Mouse (Mus musculus): ENCODE measurements around the gene Pigp. TPM values are rescaled to one million over a fixed set of nuclear protein-coding genes. Genes with fewer than 3 reads are reported as not detected.

Pigp gene
- 119 and 129 TPM in 2 replicates for polyA plus RNA-seq (2015; fragmentation: Nextera tagmentation; extraction: Ambion mirVana)

GRCm38 (mm10) chr16:94371301-94371931 is at the start of gene Pigp:
Pigp (minus strand) TSS chr16:94371842.
- Histone ChIP-seq H3K27ac (replicated peaks) (peak within 1 kb of the TSS; percentile 100), H3K4me2 (peak within 1 kb of the TSS; percentile 61), H3K4me1 (peaks cover 41% of the 10 kb centered on the region), H3K36me3 (0 out of 2 replicates have a peak, but pooled peaks cover 3% of the 10 kb centered on the region), H3K9me3 (replicated peaks) (no peaks in the 10 kb centered on the region), H3K4me3 (replicated peaks) (peak within 1 kb of the TSS; percentile 90), H3K9ac (replicated peaks) (peak within 1 kb of the TSS; percentile 99), H3K27me3 (replicated peaks) (no peaks in the 10 kb centered on the region)
- ATAC-seq (ENCODE audit: low FRiP score), result peak; percentile 89
- WGBS, result 2% methylated on average over 43 of the region's 43 CpGs

- H3K4me1 ChIP-seq, result no peaks in the 10 kb centered on the region
- H3K9me3 ChIP-seq (replicated peaks), result no peaks in the 10 kb centered on the region
- H3K9ac ChIP-seq (replicated peaks), result no peak overlapping the region
- H3K27me3 ChIP-seq (replicated peaks), result no peaks in the 10 kb centered on the region
- H3K27ac ChIP-seq (replicated peaks), result no peak overlapping the region
- H3K4me2 ChIP-seq, result no peak overlapping the region
- no peak overlapping the region for H3K4me3 ChIP-seq (replicated peaks)
- WGBS, result 95% methylated on average over 3 of the region's 3 CpGs
- peaks cover 77% of the 10 kb centered on the region for H3K36me3 ChIP-seq
- ATAC-seq (ENCODE audit: low FRiP score), result no peak
Observed at GRCm38 (mm10) chr16:94420498-94420897, 48.9 kb upstream of the Pigp start.

GRCm38 (mm10) chr16:94414151-94414550 is 42.5 kb upstream of the Pigp start:
- no peaks in the 10 kb centered on the region for H3K9me3 ChIP-seq (replicated peaks)
- no peak overlapping the region for H3K4me3 ChIP-seq (replicated peaks)
- H3K4me1 ChIP-seq, result 0 out of 2 replicates have a peak, but pooled peaks cover 8% of the 10 kb centered on the region
- H3K4me2 ChIP-seq, result no peak overlapping the region
- no peaks in the 10 kb centered on the region for H3K27me3 ChIP-seq (replicated peaks)
- ATAC-seq (ENCODE audit: low FRiP score), result no peak
- WGBS, result 97% methylated on average over 6 of the region's 6 CpGs
- peaks cover 56% of the 10 kb centered on the region for H3K36me3 ChIP-seq
- no peak overlapping the region for H3K9ac ChIP-seq (replicated peaks)
- H3K27ac ChIP-seq (replicated peaks), result no peak overlapping the region

GRCm38 (mm10) chr16:94412760-94413159 is 41.1 kb upstream of the Pigp start:
- WGBS, result 86% methylated on average over 4 of the region's 4 CpGs
- no peaks in the 10 kb centered on the region for H3K9me3 ChIP-seq (replicated peaks)
- H3K4me2 ChIP-seq, result no peak overlapping the region
- H3K27ac ChIP-seq (replicated peaks), result no peak overlapping the region
- peak; percentile 53; the same call in 1 of the 2 replicates for ATAC-seq (ENCODE audit: low FRiP score)
- H3K9ac ChIP-seq (replicated peaks), result no peak overlapping the region
- H3K4me3 ChIP-seq (replicated peaks), result no peak overlapping the region
- H3K4me1 ChIP-seq, result 0 out of 2 replicates have a peak, but pooled peaks cover 8% of the 10 kb centered on the region
- peaks cover 49% of the 10 kb centered on the region for H3K36me3 ChIP-seq
- H3K27me3 ChIP-seq (replicated peaks), result no peaks in the 10 kb centered on the region

GRCm38 (mm10) chr16:94412198-94412597 is 40.6 kb upstream of the Pigp start:
- Histone ChIP-seq H3K27ac (replicated peaks) (no peak overlapping the region), H3K4me2 (no peak overlapping the region), H3K9ac (replicated peaks) (no peak overlapping the region), H3K9me3 (replicated peaks) (no peaks in the 10 kb centered on the region), H3K36me3 (peaks cover 51% of the 10 kb centered on the region), H3K4me1 (0 out of 2 replicates have a peak, but pooled peaks cover 8% of the 10 kb centered on the region), H3K4me3 (replicated peaks) (no peak overlapping the region), H3K27me3 (replicated peaks) (no peaks in the 10 kb centered on the region)
- 88% methylated on average over 2 of the region's 2 CpGs for WGBS
- ATAC-seq (ENCODE audit: low FRiP score), result 0 out of 2 replicates have a peak, but pooled peaks have one; percentile 41

- ATAC-seq (ENCODE audit: low FRiP score), result no peak
- 80% methylated on average over 3 of the region's 3 CpGs for WGBS
Observed at GRCm38 (mm10) chr16:94411287-94411686, 39.6 kb upstream of the Pigp start.

GRCm38 (mm10) chr16:94402185-94402584 is 30.5 kb upstream of the Pigp start:
- H3K9me3 ChIP-seq (replicated peaks), result no peaks in the 10 kb centered on the region
- no peak overlapping the region for H3K9ac ChIP-seq (replicated peaks)
- ATAC-seq (ENCODE audit: low FRiP score), result no peak
- H3K4me3 ChIP-seq (replicated peaks), result no peak overlapping the region
- no peaks in the 10 kb centered on the region for H3K27me3 ChIP-seq (replicated peaks)
- no peak overlapping the region for H3K27ac ChIP-seq (replicated peaks)
- no peaks in the 10 kb centered on the region for H3K4me1 ChIP-seq
- WGBS, result 88% methylated on average over 4 of the region's 4 CpGs
- peaks cover 22% of the 10 kb centered on the region for H3K36me3 ChIP-seq
- H3K4me2 ChIP-seq, result no peak overlapping the region

More at GRCm38 (mm10) chr16:94411287-94411686, 39.6 kb upstream of the Pigp start:
- H3K27me3 ChIP-seq (replicated peaks), result no peaks in the 10 kb centered on the region
- H3K36me3 ChIP-seq, result peaks cover 53% of the 10 kb centered on the region
- H3K9me3 ChIP-seq (replicated peaks), result no peaks in the 10 kb centered on the region
- H3K4me2 ChIP-seq, result no peak overlapping the region
- no peak overlapping the region for H3K27ac ChIP-seq (replicated peaks)
- no peak overlapping the region for H3K9ac ChIP-seq (replicated peaks)
- 0 out of 2 replicates have a peak, but pooled peaks cover 8% of the 10 kb centered on the region for H3K4me1 ChIP-seq
- H3K4me3 ChIP-seq (replicated peaks), result no peak overlapping the region

- Histone ChIP-seq H3K4me1 (0 out of 2 replicates have a peak, but pooled peaks cover 2% of the 10 kb centered on the region), H3K4me2 (no peak overlapping the region), H3K27me3 (replicated peaks) (no peaks in the 10 kb centered on the region), H3K9me3 (replicated peaks) (no peaks in the 10 kb centered on the region), H3K9ac (replicated peaks) (no peak overlapping the region), H3K4me3 (replicated peaks) (no peak overlapping the region), H3K36me3 (peaks cover 21% of the 10 kb centered on the region), H3K27ac (replicated peaks) (no peak overlapping the region)
- ATAC-seq (ENCODE audit: low FRiP score), result no peak
- WGBS, result 34% methylated on average over 2 of the region's 2 CpGs
Observed at GRCm38 (mm10) chr16:94401636-94402035, 30.0 kb upstream of the Pigp start.

GRCm38 (mm10) chr16:94399141-94399540 is 27.5 kb upstream of the Pigp start:
- Histone ChIP-seq H3K36me3 (peaks cover 29% of the 10 kb centered on the region), H3K4me3 (replicated peaks) (no peak overlapping the region), H3K27me3 (replicated peaks) (no peaks in the 10 kb centered on the region), H3K9ac (replicated peaks) (no peak overlapping the region), H3K4me2 (no peak overlapping the region), H3K27ac (replicated peaks) (no peak overlapping the region), H3K9me3 (replicated peaks) (no peaks in the 10 kb centered on the region), H3K4me1 (0 out of 2 replicates have a peak, but pooled peaks cover 10% of the 10 kb centered on the region)
- WGBS, result 91% methylated on average over 2 of the region's 2 CpGs
- no peak for ATAC-seq (ENCODE audit: low FRiP score)

- Histone ChIP-seq H3K9me3 (replicated peaks) (no peaks in the 10 kb centered on the region), H3K36me3 (peaks cover 24% of the 10 kb centered on the region), H3K4me3 (replicated peaks) (no peak overlapping the region), H3K9ac (replicated peaks) (no peak overlapping the region), H3K27ac (replicated peaks) (no peak overlapping the region), H3K4me1 (0 out of 2 replicates have a peak, but pooled peaks cover 10% of the 10 kb centered on the region), H3K27me3 (replicated peaks) (no peaks in the 10 kb centered on the region), H3K4me2 (no peak overlapping the region)
- WGBS, result 86% methylated on average over 7 of the region's 7 CpGs
- ATAC-seq (ENCODE audit: low FRiP score), result no peak
Observed at GRCm38 (mm10) chr16:94396641-94397040, 25.0 kb upstream of the Pigp start.

GRCm38 (mm10) chr16:94395051-94395450 is 23.4 kb upstream of the Pigp start:
- ATAC-seq (ENCODE audit: low FRiP score), result no peak
- Histone ChIP-seq H3K27ac (replicated peaks) (no peak overlapping the region), H3K4me2 (no peak overlapping the region), H3K36me3 (peaks cover 24% of the 10 kb centered on the region), H3K9ac (replicated peaks) (no peak overlapping the region), H3K4me3 (replicated peaks) (no peak overlapping the region), H3K9me3 (replicated peaks) (no peaks in the 10 kb centered on the region), H3K4me1 (0 out of 2 replicates have a peak, but pooled peaks cover 10% of the 10 kb centered on the region), H3K27me3 (replicated peaks) (no peaks in the 10 kb centered on the region)
- WGBS, result 76% methylated on average over 3 of the region's 3 CpGs

GRCm38 (mm10) chr16:94392299-94392698 is 20.7 kb upstream of the Pigp start:
- H3K9me3 ChIP-seq (replicated peaks), result no peaks in the 10 kb centered on the region
- no peaks in the 10 kb centered on the region for H3K27me3 ChIP-seq (replicated peaks)
- H3K9ac ChIP-seq (replicated peaks), result no peak overlapping the region
- peaks cover 20% of the 10 kb centered on the region for H3K36me3 ChIP-seq
- no peak overlapping the region for H3K27ac ChIP-seq (replicated peaks)
- H3K4me3 ChIP-seq (replicated peaks), result no peak overlapping the region
- ATAC-seq (ENCODE audit: low FRiP score), result no peak
- no peak overlapping the region for H3K4me2 ChIP-seq
- H3K4me1 ChIP-seq, result 0 out of 2 replicates have a peak, but pooled peaks cover 10% of the 10 kb centered on the region
- 90% methylated on average over 4 of the region's 4 CpGs for WGBS
